Mouse (Mus musculus) thymus, postnatal 14 days (tissue): ENCODE data around the gene 4930402H24Rik.

Experiments
- DNase-seq: peaks from one replicate; pipeline ENCODE4 v3.0.0; 2021

Gene 4930402H24Rik

DNA sequence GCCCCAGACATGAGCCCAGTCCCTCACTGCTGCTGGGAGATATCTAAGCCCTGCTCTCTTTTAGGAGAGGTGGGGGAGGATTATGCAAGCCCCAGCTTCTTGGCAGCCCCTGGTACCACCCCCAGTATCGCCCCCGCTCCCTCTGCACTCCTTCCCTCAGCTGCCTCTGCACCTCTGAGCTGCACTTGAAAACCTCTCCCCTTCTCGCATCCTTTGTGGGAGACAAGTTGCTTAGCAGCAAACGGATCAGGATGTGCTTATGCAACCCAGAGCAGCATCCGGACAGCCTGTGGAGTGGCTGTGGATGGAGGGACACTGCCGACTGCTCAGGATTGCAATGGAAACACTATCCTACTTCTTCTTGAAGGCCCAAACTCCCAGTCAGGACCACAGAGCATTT, 248.7 kb downstream of the 4930402H24Rik start:
- no peak for DNase-seq

DNA sequence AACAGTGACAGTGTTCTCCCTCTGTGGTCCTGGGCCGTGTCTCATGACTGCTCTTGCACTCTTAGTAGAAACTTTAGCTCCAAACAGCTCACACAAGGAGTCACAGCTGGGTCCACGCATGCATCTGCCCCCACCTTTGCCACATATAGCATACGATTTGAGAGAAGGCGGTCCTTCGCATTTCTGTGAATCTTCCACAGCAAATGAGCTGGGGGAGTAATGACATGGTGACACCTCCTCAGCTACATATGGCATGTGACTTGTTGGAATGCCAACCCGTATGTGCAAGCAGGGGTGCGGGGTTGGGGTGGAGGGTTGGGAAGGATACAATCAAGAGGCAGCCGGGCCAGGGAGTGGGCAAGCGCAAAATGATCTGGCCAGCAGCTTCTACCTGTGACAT, 249.7 kb downstream of the 4930402H24Rik start:
- DNase-seq: no peak
